Mouse (Mus musculus) MEL (cell line): Measurements from ENCODE around the gene Gm42421. TPM values are rescaled to one million over a fixed set of nuclear protein-coding genes. Genes with fewer than 3 reads are reported as not detected.

Experiments
- DNase-seq: peaks from one replicate; pipeline ENCODE4 v3.0.0; 2011; ENCODE audit warnings: low read depth, low spot score
- H3K27ac ChIP-seq: 2 replicates; pipeline ENCODE4 v1.5.1; 2012; ENCODE audit warnings: low read depth, mild to moderate bottlenecking, control low read depth, low read length, moderate library complexity; ENCODE audit not compliant: control insufficient read depth
- H3K27me3 ChIP-seq, 2 experiments: fragments of 150-350 bp in 1 of 2; sonication (generic) in 1 of 2; 2 replicates each; pipeline ENCODE4 v1.6.1; 2012; ENCODE audit warnings: low read length in 2 of 2, mild to moderate bottlenecking in 2 of 2, improper control_type of control experiment in 1 of 2, moderate library complexity in 1 of 2; ENCODE audit not compliant: insufficient read depth in 2 of 2, control insufficient read depth in 1 of 2
- H3K36me3 ChIP-seq, 2 experiments: 2 replicates each; pipeline ENCODE4 v1.6.1; 2012 to 2014; ENCODE audit warnings: low read length in 2 of 2, improper control_type of control experiment in 1 of 2, inconsistent platforms in 1 of 2, mild to moderate bottlenecking in 1 of 2; ENCODE audit not compliant: insufficient read depth in 2 of 2, control insufficient read depth in 1 of 2
- H3K4me1 ChIP-seq, 2 experiments: fragments of 150-350 bp in 1 of 2; sonication (generic) in 1 of 2; 2 replicates each; pipeline ENCODE4 v1.6.1; 2012; ENCODE audit warnings: low read length in 2 of 2, improper control_type of control experiment in 1 of 2, mild to moderate bottlenecking in 1 of 2; ENCODE audit not compliant: insufficient read depth in 2 of 2, control insufficient read depth in 1 of 2
- H3K4me3 ChIP-seq, 2 experiments: fragments of 150-350 bp in 1 of 2; sonication (generic) in 1 of 2; 2 replicates each; pipeline ENCODE4 v1.5.1; 2012; ENCODE audit warnings: low read depth in 2 of 2, low read length in 2 of 2, mild to moderate bottlenecking in 2 of 2, moderate library complexity in 2 of 2, control low read depth in 1 of 2, improper control_type of control experiment in 1 of 2; ENCODE audit not compliant: control insufficient read depth in 1 of 2, insufficient read depth in 1 of 2
- H3K79me2 ChIP-seq: 2 replicates; pipeline ENCODE4 v1.6.1; 2012; ENCODE audit warnings: mild to moderate bottlenecking, low read length, moderate library complexity; ENCODE audit not compliant: control insufficient read depth, poor library complexity, insufficient read depth
- H3K9ac ChIP-seq: 2 replicates; pipeline ENCODE4 v1.6.1; 2012; ENCODE audit warnings: low read depth, mild to moderate bottlenecking, control low read depth, low read length, moderate library complexity; ENCODE audit not compliant: control insufficient read depth, poor library complexity, severe bottlenecking
- H3K9me3 ChIP-seq: fragments of 150-350 bp; sonication (generic); replicated peaks from 2 replicates; pipeline ENCODE4 v1.6.1; 2012; ENCODE audit warnings: mild to moderate bottlenecking, low read length, improper control_type of control experiment, moderate library complexity; ENCODE audit not compliant: insufficient read depth
- E2F4 ChIP-seq: IDR thresholded peaks from 2 replicates; pipeline ENCODE4 v1.6.1; 2011; ENCODE audit warnings: low read depth, low read length, improper control_type of control experiment, borderline replicate concordance
- ELF1 ChIP-seq: IDR thresholded peaks from 2 replicates; pipeline ENCODE4 v1.6.1; 2014; ENCODE audit warnings: low read depth, mild to moderate bottlenecking, inconsistent platforms, low read length, improper control_type of control experiment, moderate library complexity
- EP300 ChIP-seq, 2 experiments: IDR thresholded peaks; 2 replicates each; pipeline ENCODE4 v1.6.1; 2011; ENCODE audit warnings: improper control_type of control experiment in 2 of 2, low read length in 2 of 2, low read depth in 1 of 2, mild to moderate bottlenecking in 1 of 2
- GABPA ChIP-seq: IDR thresholded peaks from 2 replicates; pipeline ENCODE4 v1.6.1; 2012; ENCODE audit warnings: low read depth, mild to moderate bottlenecking, inconsistent platforms, low read length, improper control_type of control experiment, moderate library complexity
- MAX ChIP-seq: IDR thresholded peaks from 2 replicates; pipeline ENCODE4 v1.6.1; 2011; ENCODE audit warnings: low read length, improper control_type of control experiment
- MAZ ChIP-seq: IDR thresholded peaks from 2 replicates; pipeline ENCODE4 v1.6.1; 2012; ENCODE audit warnings: low read depth, mild to moderate bottlenecking, inconsistent platforms, low read length, improper control_type of control experiment
- MYB ChIP-seq: IDR thresholded peaks from 2 replicates; pipeline ENCODE4 v1.6.1; 2011; ENCODE audit warnings: mild to moderate bottlenecking, low read depth, low read length, improper control_type of control experiment
- NELFE ChIP-seq: IDR thresholded peaks from 2 replicates; pipeline ENCODE4 v1.6.1; 2011; ENCODE audit warnings: low read depth, low read length, improper control_type of control experiment
- NRF1 ChIP-seq: IDR thresholded peaks from 2 replicates; pipeline ENCODE4 v1.6.1; 2014; ENCODE audit warnings: low read depth, mild to moderate bottlenecking, inconsistent platforms, low read length, improper control_type of control experiment, moderate library complexity; ENCODE audit not compliant: poor library complexity, insufficient read depth, severe bottlenecking
- POLR2A ChIP-seq, 2 experiments: IDR thresholded peaks; 2 replicates each; pipeline ENCODE4 v1.6.1; 2011 to 2012; ENCODE audit warnings: low read length in 2 of 2, mild to moderate bottlenecking in 2 of 2, control low read depth in 1 of 2, improper control_type of control experiment in 1 of 2, low read depth in 1 of 2, moderate library complexity in 1 of 2; ENCODE audit not compliant: control insufficient read depth in 1 of 2, insufficient read depth in 1 of 2, poor library complexity in 1 of 2
- POLR2AphosphoS2 ChIP-seq: IDR thresholded peaks from 2 replicates; pipeline ENCODE4 v1.6.1; 2011; ENCODE audit warnings: low read length, improper control_type of control experiment
- RCOR1 ChIP-seq: IDR thresholded peaks from 2 replicates; pipeline ENCODE4 v1.6.1; 2012; ENCODE audit warnings: low read depth, mild to moderate bottlenecking, inconsistent platforms, low read length, improper control_type of control experiment
- SIN3A ChIP-seq: IDR thresholded peaks from 2 replicates; pipeline ENCODE4 v1.6.1; 2012; ENCODE audit warnings: low read length, improper control_type of control experiment, inconsistent platforms
- TAL1 ChIP-seq: IDR thresholded peaks from 2 replicates; pipeline ENCODE4 v1.6.1; 2012; ENCODE audit warnings: mild to moderate bottlenecking, inconsistent platforms, low read length, moderate library complexity, mixed read lengths
- USF1 ChIP-seq: IDR thresholded peaks from 2 replicates; pipeline ENCODE4 v1.6.1; 2014; ENCODE audit warnings: low read depth, mild to moderate bottlenecking, inconsistent platforms, low read length, improper control_type of control experiment, moderate library complexity
- USF2 ChIP-seq, 2 experiments: IDR thresholded peaks; 2 replicates each; pipeline ENCODE4 v1.6.1; 2011 to 2012; ENCODE audit warnings: improper control_type of control experiment in 2 of 2, low read length in 2 of 2, borderline replicate concordance in 1 of 2, inconsistent platforms in 1 of 2, low read depth in 1 of 2, mild to moderate bottlenecking in 1 of 2; ENCODE audit not compliant: insufficient read depth in 1 of 2
- ZC3H11A ChIP-seq: IDR thresholded peaks from 2 replicates; pipeline ENCODE4 v1.6.1; 2012; ENCODE audit warnings: low read depth, mild to moderate bottlenecking, inconsistent platforms, low read length, improper control_type of control experiment
- ZNF384 ChIP-seq: IDR thresholded peaks from 2 replicates; pipeline ENCODE4 v1.6.1; 2012; ENCODE audit warnings: low read depth, mild to moderate bottlenecking, inconsistent platforms, low read length, improper control_type of control experiment
- polyA plus RNA-seq, 2 experiments: library from polyadenylated mRNA; stranded (reverse) in 1 of 2; unstranded in 1 of 2; fragments of >175 nt in 1 of 2; fragments of >200 nt in 1 of 2; gene quantifications; 2 replicates each; pipeline versions ENCODE4 v1.2.1 to v1.2.4; 2012; ENCODE audit warnings: low replicate concordance in 2 of 2, low read depth in 1 of 2; ENCODE audit not compliant: insufficient read length in 2 of 2, insufficient read depth in 1 of 2, missing spikeins in 1 of 2
- total RNA-seq: library from RNA; depleted of rRNA; stranded (reverse); fragments of 300-350 nt; gene quantifications from 2 replicates; pipeline ENCODE4 v1.2.3, GENCODE M21; 2012

Gene Gm42421
- total and polyA plus RNA-seq, 3 experiments = 0.39 to 0.84 TPM; not detected in 1

GRCm38 (mm10) chr5:143931863-143932580 lies 4.0 kb downstream of the Gm42421 start:
- Histone ChIP-seq H3K9ac (no peak overlapping the region), H3K4me3 (no peak overlapping the region), H3K36me3 (peaks cover 0 to 3% of the 10 kb centered on the region in 2 experiments; a peak in 1 of 4 replicates), H3K79me2 (no peaks in the 10 kb centered on the region), H3K27ac (no peak overlapping the region), H3K9me3 (no peaks in the 10 kb centered on the region), H3K4me1 (no peaks in the 10 kb centered on the region), H3K27me3 (no peaks in the 10 kb centered on the region)
- TF ChIP-seq E2F4 = no peak
- no peak for TF ChIP-seq SIN3A
- no peak for TF ChIP-seq NRF1
- TF ChIP-seq MYB = no peak
- no peak for DNase-seq

- Histone ChIP-seq H3K9ac (no peak within 1 kb of the TSS), H3K4me3 (no peak within 1 kb of the TSS), H3K4me1 (no peaks in the 10 kb centered on the region), H3K27me3 (no peaks in the 10 kb centered on the region), H3K9me3 (no peaks in the 10 kb centered on the region), H3K36me3 (peaks cover 0 to 3% of the 10 kb centered on the region in 2 experiments; a peak in 1 of 4 replicates), H3K79me2 (no peaks in the 10 kb centered on the region), H3K27ac (no peak within 1 kb of the TSS)
- TF ChIP-seq ZC3H11A = no peak
- no peak for TF ChIP-seq MAZ
- TF ChIP-seq MAX = no peak
- DNase-seq = no peak
These were observed 4.9 kb downstream of the Gm42421 start, which contains the start of gene Rsph10b for GRCm38 (mm10) chr5:143932831-143933230. TSS of gene Rsph10b (plus strand) at chr5:143933035.

GRCm38 (mm10) chr5:143933414-143933813 lies 5.4 kb downstream of the Gm42421 start:
- no peak for DNase-seq
- Histone ChIP-seq H3K9ac (no peak overlapping the region), H3K4me1 (no peaks in the 10 kb centered on the region), H3K4me3 (no peak overlapping the region), H3K27ac (no peak overlapping the region), H3K9me3 (no peaks in the 10 kb centered on the region), H3K36me3 (peaks cover 0 to 2% of the 10 kb centered on the region in 2 experiments; a peak in 1 of 4 replicates), H3K79me2 (no peaks in the 10 kb centered on the region), H3K27me3 (no peaks in the 10 kb centered on the region)
- TF ChIP-seq ELF1 = no peak
- no peak for TF ChIP-seq MAX
- no peak for TF ChIP-seq TAL1
- no peak for TF ChIP-seq USF1
- no peak for TF ChIP-seq GABPA
- TF ChIP-seq POLR2AphosphoS2 = no peak
- TF ChIP-seq USF2 (IDR thresholded peaks at IDR 0.05; ENCODE audit: borderline replicate concordance in 1 of 2, insufficient read depth in 1 of 2, low read depth in 1 of 2, low read length in 2 of 2) = no peak
- no peak for TF ChIP-seq EP300 (IDR thresholded peaks at IDR 0.05; ENCODE audit: low read depth in 1 of 2, low read length in 2 of 2)
- TF ChIP-seq NELFE = no peak
- TF ChIP-seq POLR2A (IDR thresholded peaks at IDR 0.05; ENCODE audit: control insufficient read depth in 1 of 2, insufficient read depth in 1 of 2, low read depth in 1 of 2, low read length in 2 of 2, poor library complexity in 1 of 2) = no peak
- TF ChIP-seq ZNF384 = no peak
- no peak for TF ChIP-seq RCOR1
